Mouse (Mus musculus) megakaryocyte, embryonic 14.5 days (primary cell): Measurements from ENCODE around the gene Trmt112. TPM values are rescaled to one million over a fixed set of nuclear protein-coding genes. Genes with fewer than 3 reads are reported as not detected.
"Not testable (repeated sequence)": the region's sequence is repeated elsewhere in the genome, so short reads cannot be mapped to it uniquely, and the experiment has no call there.

Source experiments
- H3K27me3 ChIP-seq: replicated peaks from 2 replicates; pipeline ENCODE3; 2012; ENCODE audit warnings: inconsistent platforms
- H3K36me3 ChIP-seq: replicated peaks from 2 replicates; pipeline ENCODE3; 2012; ENCODE audit warnings: low read length, inconsistent platforms, mixed read lengths
- H3K4me1 ChIP-seq: 2 replicates; pipeline ENCODE4 v1.6.1; 2012; ENCODE audit warnings: inconsistent platforms
- H3K4me3 ChIP-seq: replicated peaks from 2 replicates; pipeline ENCODE3; 2012; ENCODE audit warnings: moderate library complexity, mild to moderate bottlenecking, inconsistent platforms
- H3K9me3 ChIP-seq: 2 replicates; pipeline ENCODE4 v1.6.1; 2012; ENCODE audit warnings: inconsistent platforms
- FLI1 ChIP-seq: IDR thresholded peaks from 2 replicates; pipeline ENCODE4 v1.6.1; 2012; ENCODE audit warnings: low read length, inconsistent platforms, mixed read lengths
- GATA1 ChIP-seq: IDR thresholded peaks from 3 replicates; pipeline ENCODE4 v1.6.1; 2012; ENCODE audit warnings: mixed read lengths, low read length, inconsistent platforms, borderline replicate concordance
- polyA plus RNA-seq: library from polyadenylated mRNA; stranded (reverse); fragments of >175 nt; gene quantifications from 2 replicates; pipeline ENCODE4 v1.2.3, GENCODE M21; 2012; ENCODE audit warnings: low replicate concordance; ENCODE audit not compliant: insufficient read depth

The Trmt112 gene
- polyA plus RNA-seq, 1 experiment: 147 TPM

- no peak overlapping the region for H3K4me3 ChIP-seq
- peaks cover 43% of the 10 kb centered on the region for H3K4me1 ChIP-seq
- H3K9me3 ChIP-seq: peaks cover 4% of the 10 kb centered on the region; the same call in 1 of the 2 replicates
- no peaks in the 10 kb centered on the region for H3K27me3 ChIP-seq
- H3K36me3 ChIP-seq: peaks cover 3% of the 10 kb centered on the region
- TF ChIP-seq FLI1 (no peak), GATA1 (no peak)
Measured at GRCm38 (mm10) chr19:6877965-6878364, 31.5 kb upstream of the Trmt112 start.

- H3K4me1 ChIP-seq: peaks cover 12% of the 10 kb centered on the region
- H3K9me3 ChIP-seq: peaks cover 16% of the 10 kb centered on the region
- H3K4me3 ChIP-seq: no peak overlapping the region
- TF ChIP-seq GATA1: no peak
- TF ChIP-seq FLI1: no peak
- no peaks in the 10 kb centered on the region for H3K27me3 ChIP-seq
- no peaks in the 10 kb centered on the region for H3K36me3 ChIP-seq
Measured at GRCm38 (mm10) chr19:6892512-6892911, 17.0 kb upstream of the Trmt112 start.

- Histone ChIP-seq H3K9me3 (peaks cover 20% of the 10 kb centered on the region), H3K4me1 (peaks cover 12% of the 10 kb centered on the region), H3K36me3 (no peaks in the 10 kb centered on the region), H3K27me3 (peaks cover 3% of the 10 kb centered on the region), H3K4me3 (no peak overlapping the region)
- TF ChIP-seq GATA1: no peak
- no peak for TF ChIP-seq FLI1
Measured at GRCm38 (mm10) chr19:6893731-6894451, 15.6 kb upstream of the Trmt112 start.

- not testable (repeated sequence) for H3K4me3 ChIP-seq, H3K27me3 ChIP-seq, H3K36me3 ChIP-seq
- H3K9me3 ChIP-seq: peaks cover 31% of the 10 kb centered on the region
- H3K4me1 ChIP-seq: peaks cover 12% of the 10 kb centered on the region
Measured at GRCm38 (mm10) chr19:6895608-6896305, 13.7 kb upstream of the Trmt112 start.

GRCm38 (mm10) chr19:6899641-6900040 is 9.9 kb upstream of the Trmt112 start:
- no peak for TF ChIP-seq FLI1
- TF ChIP-seq GATA1: no peak
- Histone ChIP-seq H3K27me3 (peaks cover 3% of the 10 kb centered on the region), H3K36me3 (peaks cover 26% of the 10 kb centered on the region), H3K4me3 (no peak overlapping the region), H3K9me3 (peaks cover 36% of the 10 kb centered on the region), H3K4me1 (peaks cover 25% of the 10 kb centered on the region)

- TF ChIP-seq FLI1 (no peak), GATA1 (no peak)
- H3K9me3 ChIP-seq: peaks cover 19% of the 10 kb centered on the region
- H3K27me3 ChIP-seq: peaks cover 3% of the 10 kb centered on the region
- peaks cover 57% of the 10 kb centered on the region for H3K4me1 ChIP-seq
- H3K36me3 ChIP-seq: peaks cover 60% of the 10 kb centered on the region
- H3K4me3 ChIP-seq: no peak overlapping the region
Measured at GRCm38 (mm10) chr19:6903031-6903430, 6.5 kb upstream of the Trmt112 start.

GRCm38 (mm10) chr19:6904846-6905245 is 4.7 kb upstream of the Trmt112 start:
- no peak for TF ChIP-seq FLI1
- TF ChIP-seq GATA1: no peak
- Histone ChIP-seq H3K9me3 (peaks cover 12% of the 10 kb centered on the region), H3K4me1 (peaks cover 62% of the 10 kb centered on the region), H3K27me3 (no peaks in the 10 kb centered on the region), H3K36me3 (peaks cover 63% of the 10 kb centered on the region), H3K4me3 (no peak overlapping the region)

GRCm38 (mm10) chr19:6905498-6906159 is 3.9 kb upstream of the Trmt112 start:
- Histone ChIP-seq H3K27me3 (no peaks in the 10 kb centered on the region), H3K4me3 (no peak overlapping the region), H3K4me1 (peaks cover 66% of the 10 kb centered on the region), H3K36me3 (peaks cover 61% of the 10 kb centered on the region), H3K9me3 (peaks cover 5% of the 10 kb centered on the region)
- TF ChIP-seq FLI1: no peak
- TF ChIP-seq GATA1: no peak

- peaks cover 61% of the 10 kb centered on the region for H3K36me3 ChIP-seq
- H3K27me3 ChIP-seq: no peaks in the 10 kb centered on the region
- no peak for TF ChIP-seq GATA1
- TF ChIP-seq FLI1: no peak
Measured at GRCm38 (mm10) chr19:6906199-6906598, 3.3 kb upstream of the Trmt112 start.

GRCm38 (mm10) chr19:6907094-6907493 is 2.4 kb upstream of the Trmt112 start:
- Histone ChIP-seq H3K4me3 (peak overlapping the region; percentile 99), H3K9me3 (no peaks in the 10 kb centered on the region), H3K27me3 (no peaks in the 10 kb centered on the region), H3K4me1 (peaks cover 68% of the 10 kb centered on the region), H3K36me3 (peaks cover 64% of the 10 kb centered on the region)
- no peak for TF ChIP-seq FLI1
- TF ChIP-seq GATA1: no peak

More at GRCm38 (mm10) chr19:6906199-6906598, 3.3 kb upstream of the Trmt112 start:
- H3K4me3 ChIP-seq: no peak overlapping the region
- H3K4me1 ChIP-seq: peaks cover 68% of the 10 kb centered on the region
- H3K9me3 ChIP-seq: peaks cover 2% of the 10 kb centered on the region
